Mouse (Mus musculus): ENCODE measurements around the gene Acp6. TPM values are rescaled to one million over a fixed set of nuclear protein-coding genes. Genes with fewer than 3 reads are reported as not detected.

Acp6 gene
- polyA plus RNA-seq, 1 experiment from 2014 or later: 21.6 TPM

Other genes starting within 250 kb of the Acp6 start
- gene Gja8, start 232.8 kb upstream of the Acp6 start, polyA plus RNA-seq (2016; fragmentation: Nextera tagmentation; extraction: Ambion mirVana): 0.03 and 0.05 TPM in 2 replicates
- gene Bcl9, start 139.1 kb downstream of the Acp6 start, polyA plus RNA-seq (2016; fragmentation: Nextera tagmentation; extraction: Ambion mirVana): 72.8 and 82.3 TPM in 2 replicates

All from hindbrain, embryonic 12.5 days (tissue).